Mouse (Mus musculus) forebrain, embryonic 12.5 days (tissue): ENCODE results near the gene Skint11. TPM values are rescaled to one million over a fixed set of nuclear protein-coding genes. Genes with fewer than 3 reads are reported as not detected.
"Not testable (repeated sequence)": the region's sequence is repeated elsewhere in the genome, so short reads cannot be mapped to it uniquely, and the experiment has no call there.

Source experiments
- ATAC-seq: fragments of 200-750 bp; cut with Nextera tagmentation; 2 replicates; pipeline ENCODE4 v1.8.0; 2017; ENCODE audit warnings: moderate TSS enrichment; ENCODE audit not compliant: low FRiP score
- H3K27ac ChIP-seq: fragments of 300-500 bp; sonication (generic); 2 replicates; pipeline ENCODE4 v1.5.1; 2016; ENCODE audit warnings: mild to moderate bottlenecking
- H3K27me3 ChIP-seq: fragments of 300-500 bp; sonication (generic); 2 replicates; pipeline ENCODE4 v1.6.1; 2016; ENCODE audit warnings: mild to moderate bottlenecking
- H3K36me3 ChIP-seq: fragments of 300-500 bp; sonication (generic); replicated peaks from 2 replicates; pipeline ENCODE4 v1.6.1; 2016; ENCODE audit warnings: mild to moderate bottlenecking
- H3K4me1 ChIP-seq: fragments of 300-500 bp; sonication (generic); 2 replicates; pipeline ENCODE4 v1.6.1; 2016
- H3K4me2 ChIP-seq: fragments of 300-500 bp; sonication (generic); 2 replicates; pipeline ENCODE4 v1.6.1; 2016; ENCODE audit warnings: mild to moderate bottlenecking, moderate library complexity
- H3K4me3 ChIP-seq: fragments of 300-500 bp; sonication (generic); replicated peaks from 2 replicates; pipeline ENCODE4 v1.5.1; 2016; ENCODE audit warnings: mild to moderate bottlenecking
- H3K9ac ChIP-seq: fragments of 300-500 bp; sonication (generic); 2 replicates; pipeline ENCODE4 v1.6.1; 2016; ENCODE audit warnings: mild to moderate bottlenecking
- H3K9me3 ChIP-seq: fragments of 300-500 bp; sonication (generic); 2 replicates; pipeline ENCODE4 v1.6.1; 2016
- WGBS: fragments of 180-500 bp; shearing (Covaris S2); methylation state at CpG from one replicate; pipeline ENCODE4 v1.1.7; 2016; 5-methylcytosine and 5-hydroxymethylcytosine counted together
- polyA plus RNA-seq: library from polyadenylated mRNA; unstranded; fragments of >200 nt; fragmentation: Nextera tagmentation; extraction: Ambion mirVana; gene quantifications from 2 replicates; pipeline ENCODE4 v1.2.1, GENCODE M21; 2016

Skint11 gene
- not detected in 2 replicates for polyA plus RNA-seq

GRCm38 (mm10) chr4:114163084-114163483 is at the start of gene Skint11:
Skint11 (plus strand) TSS chr4:114163384.
- H3K4me2 ChIP-seq: no peak within 1 kb of the TSS
- no peaks in the 10 kb centered on the region for H3K4me1 ChIP-seq
- ATAC-seq: no peak
- WGBS: 93% methylated on average over 1 of the region's 1 CpGs
- no peak within 1 kb of the TSS for H3K4me3 ChIP-seq
- no peaks in the 10 kb centered on the region for H3K36me3 ChIP-seq
- peaks cover 7% of the 10 kb centered on the region; the same call in 1 of the 2 replicates for H3K9me3 ChIP-seq
- no peak within 1 kb of the TSS for H3K9ac ChIP-seq
- no peak within 1 kb of the TSS for H3K27ac ChIP-seq
- H3K27me3 ChIP-seq: no peaks in the 10 kb centered on the region

DNA sequence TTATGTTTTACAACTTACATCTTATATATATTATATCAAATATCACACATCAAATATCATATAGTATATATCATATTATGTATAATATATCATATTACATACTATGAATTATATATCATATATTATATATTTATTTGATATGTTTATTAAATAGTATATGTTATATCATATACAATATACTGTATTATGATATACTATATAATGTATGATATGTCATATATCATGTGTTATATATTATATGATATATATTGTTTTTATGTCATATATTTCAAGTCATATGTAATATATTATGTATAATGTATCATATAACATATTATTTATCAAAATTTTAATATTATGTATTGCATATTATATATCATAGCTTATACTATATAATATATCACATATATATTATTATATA is 2.0 kb upstream of the Skint11 start:
- Histone ChIP-seq H3K4me2 (no peak overlapping the region), H3K27ac (no peak overlapping the region), H3K9ac (no peak overlapping the region), H3K4me3 (no peak overlapping the region), H3K27me3 (no peaks in the 10 kb centered on the region), H3K4me1 (no peaks in the 10 kb centered on the region), H3K36me3 (no peaks in the 10 kb centered on the region), H3K9me3 (peaks cover 4% of the 10 kb centered on the region; the same call in 1 of the 2 replicates)
- ATAC-seq: no peak

GRCm38 (mm10) chr4:114172898-114173297 is 9.7 kb downstream of the Skint11 start:
- H3K27ac ChIP-seq, H3K9ac ChIP-seq, H3K4me2 ChIP-seq, H3K4me3 ChIP-seq, H3K27me3 ChIP-seq, ATAC-seq, H3K4me1 ChIP-seq, H3K36me3 ChIP-seq: not testable (repeated sequence)
- WGBS: 20% methylated on average over 6 of the region's 6 CpGs
- H3K9me3 ChIP-seq: peaks cover 21% of the 10 kb centered on the region

GRCm38 (mm10) chr4:114256906-114257305 is 93.7 kb downstream of the Skint11 start:
- H3K4me3 ChIP-seq, H3K4me2 ChIP-seq, H3K27me3 ChIP-seq, H3K9me3 ChIP-seq, ATAC-seq, H3K36me3 ChIP-seq, H3K27ac ChIP-seq, H3K4me1 ChIP-seq, H3K9ac ChIP-seq: not testable (repeated sequence)
- 50% methylated on average over 1 of the region's 1 CpGs for WGBS

Other genes starting within 250 kb of the Skint11 start
- not detected in 2 replicates for gene Skint5, start 163.9 kb upstream of the Skint11 start, polyA plus RNA-seq
- 0.72 and 1.00 TPM in 2 replicates for gene Trabd2b, start 243.3 kb downstream of the Skint11 start, polyA plus RNA-seq